ENCODE assay signal across 27 mouse cellular contexts in the genomic region with DNA sequence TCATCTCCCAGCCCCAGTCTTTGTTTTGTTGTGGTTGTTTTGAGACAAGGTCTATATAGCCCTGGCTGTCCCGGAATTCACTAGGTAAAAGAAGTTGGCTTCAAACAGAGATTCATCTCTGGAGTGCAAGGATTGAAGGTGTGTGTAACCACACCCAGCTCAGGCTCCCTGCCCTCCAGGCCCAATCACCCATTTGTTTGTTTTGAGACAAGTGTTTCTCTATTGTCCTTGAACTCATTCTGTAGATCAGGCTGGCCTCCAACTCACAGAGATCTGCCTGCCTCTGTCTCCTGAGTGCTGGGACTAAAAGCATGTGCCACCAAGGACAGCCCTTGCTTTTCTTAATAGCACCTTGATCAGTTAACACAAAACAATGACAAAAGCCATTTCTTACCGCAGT.
"Had no signal": no experiment of that assay in that cellular context is flagged by ENCODE, and none has a peak within 500 bp of the region (broad histone marks: within the 10 kb centered on the region; RNA-seq: fewer than 3 reads in every experiment).

No protein-coding gene starts in this region.

- H3K27me3 ChIP-seq: embryonic facial prominence, embryonic 12.5 days; embryonic facial prominence, embryonic 13.5 days; embryonic facial prominence, embryonic 15.5 days; forebrain, embryonic 12.5 days; forebrain, embryonic 13.5 days; forebrain, embryonic 15.5 days had no signal

- H3K9me3 ChIP-seq: embryonic facial prominence, embryonic 10.5 days; embryonic facial prominence, embryonic 12.5 days; embryonic facial prominence, embryonic 13.5 days; embryonic facial prominence, embryonic 15.5 days; forebrain, embryonic 10.5 days; forebrain, embryonic 12.5 days; forebrain, embryonic 13.5 days; forebrain, embryonic 15.5 days; heart, embryonic 10.5 days had no signal

- H3K4me1 ChIP-seq: embryonic facial prominence, embryonic 10.5 days; embryonic facial prominence, embryonic 12.5 days; embryonic facial prominence, embryonic 13.5 days; embryonic facial prominence, embryonic 15.5 days; forebrain, embryonic 10.5 days; forebrain, embryonic 12.5 days; forebrain, embryonic 13.5 days; forebrain, embryonic 15.5 days; heart, embryonic 10.5 days had no signal

- H3K4me2 ChIP-seq: embryonic facial prominence, embryonic 12.5 days; embryonic facial prominence, embryonic 13.5 days; embryonic facial prominence, embryonic 15.5 days; forebrain, embryonic 12.5 days; forebrain, embryonic 13.5 days; forebrain, embryonic 15.5 days had no signal

- DNase-seq: cerebellum, adult 9-10 months; cerebellum, adult 9-11 months; cerebellum, postnatal 10 days; cerebellum, postnatal 14 days; cerebellum, postnatal 25 days; cerebellum, postnatal 36 days; embryo, embryonic 11 days; forebrain, postnatal 0 days; gastrocnemius, adult 2 months; gastrocnemius, postnatal 10 days; gastrocnemius, postnatal 14 days; gastrocnemius, postnatal 25 days; gastrocnemius, postnatal 36 days; heart, adult 18-20 months; heart, adult 2 months had no signal

- ATAC-seq: forebrain, embryonic 13.5 days; forebrain, embryonic 14.5 days; forebrain, embryonic 15.5 days; forebrain, embryonic 16.5 days; forebrain, postnatal 0 days had no signal

- H3K27ac ChIP-seq: embryonic facial prominence, embryonic 10.5 days; embryonic facial prominence, embryonic 12.5 days; embryonic facial prominence, embryonic 13.5 days; embryonic facial prominence, embryonic 15.5 days; forebrain, embryonic 10.5 days; forebrain, embryonic 12.5 days; forebrain, embryonic 13.5 days; forebrain, embryonic 15.5 days; gastrocnemius, adult 2 months; heart, adult 2 months; heart, embryonic 10.5 days had no signal

- H3K4me3 ChIP-seq: embryonic facial prominence, embryonic 10.5 days; embryonic facial prominence, embryonic 12.5 days; embryonic facial prominence, embryonic 13.5 days; embryonic facial prominence, embryonic 15.5 days; erythroblast, embryonic 14.5 days; forebrain, embryonic 10.5 days; forebrain, embryonic 12.5 days; forebrain, embryonic 13.5 days; forebrain, embryonic 15.5 days; gastrocnemius, adult 2 months; heart, adult 2 months; heart, embryonic 10.5 days had no signal

- H3K9ac ChIP-seq: embryonic facial prominence, embryonic 12.5 days; embryonic facial prominence, embryonic 13.5 days; embryonic facial prominence, embryonic 15.5 days; forebrain, embryonic 12.5 days; forebrain, embryonic 13.5 days; forebrain, embryonic 15.5 days; forebrain, postnatal 0 days had no signal
